Mouse (Mus musculus) mouse trophoblast stem cell (cell line): Measurements from ENCODE around the gene Zbtb16.

ENCODE experiments used
- in situ Hi-C, 2 experiments: fragments of 300-500 bp; cut with MseI, MboI; formaldehyde crosslinking; loops; 2 replicates in 1 of 2; 3 replicates in 1 of 2; pipeline ENCODE4 v1.15.1; 2025

Gene Zbtb16

GRCm38 (mm10) chr9:48767666-48768432 lies 68.2 kb downstream of the Zbtb16 start:
- in situ Hi-C loops = no loop called here

GRCm38 (mm10) chr9:48765927-48766326 lies 70.1 kb downstream of the Zbtb16 start:
- in situ Hi-C loops = no loop called here

GRCm38 (mm10) chr9:48764311-48764710 lies 71.7 kb downstream of the Zbtb16 start:
- in situ Hi-C loops = no loop called here

- in situ Hi-C loops = no loop called here
Measured at GRCm38 (mm10) chr9:48761732-48762637, 74.0 kb downstream of the Zbtb16 start.

GRCm38 (mm10) chr9:48761175-48761556 lies 74.9 kb downstream of the Zbtb16 start:
- in situ Hi-C loops = no loop called here

GRCm38 (mm10) chr9:48760449-48761174 lies 75.4 kb downstream of the Zbtb16 start:
- in situ Hi-C loops = no loop called here

- in situ Hi-C loops = no loop called here
Measured at GRCm38 (mm10) chr9:48759098-48759497, 76.9 kb downstream of the Zbtb16 start.

GRCm38 (mm10) chr9:48757650-48758580 lies 78.1 kb downstream of the Zbtb16 start:
- in situ Hi-C loops = no loop called here

- in situ Hi-C loops = no loop called here
Measured at GRCm38 (mm10) chr9:48756261-48756812, 79.7 kb downstream of the Zbtb16 start.

GRCm38 (mm10) chr9:48755438-48756070 lies 80.5 kb downstream of the Zbtb16 start:
- in situ Hi-C loops = no loop called here

GRCm38 (mm10) chr9:48754418-48754817 lies 81.6 kb downstream of the Zbtb16 start:
- in situ Hi-C loops = no loop called here

GRCm38 (mm10) chr9:48753881-48754280 lies 82.1 kb downstream of the Zbtb16 start:
- in situ Hi-C loops = no loop called here

- in situ Hi-C loops = no loop called here
Measured at GRCm38 (mm10) chr9:48751900-48752299, 84.1 kb downstream of the Zbtb16 start.

GRCm38 (mm10) chr9:48749666-48750065 lies 86.4 kb downstream of the Zbtb16 start:
- in situ Hi-C loops = no loop called here

GRCm38 (mm10) chr9:48749168-48749567 lies 86.9 kb downstream of the Zbtb16 start:
- in situ Hi-C loops = no loop called here

- in situ Hi-C loops = no loop called here
Measured at GRCm38 (mm10) chr9:48748761-48749160, 87.3 kb downstream of the Zbtb16 start.

GRCm38 (mm10) chr9:48748216-48748615 lies 87.8 kb downstream of the Zbtb16 start:
- in situ Hi-C loops = no loop called here

- in situ Hi-C loops = no loop called here
Measured at GRCm38 (mm10) chr9:48746506-48746905, 89.5 kb downstream of the Zbtb16 start.

- in situ Hi-C loops = no loop called here
Measured at GRCm38 (mm10) chr9:48745347-48746119, 90.5 kb downstream of the Zbtb16 start.
